Mouse (Mus musculus) embryonic fibroblast, embryonic 13.5 days (primary cell): ENCODE data around the gene Zfp991.
"Not testable (repeated sequence)": the region's sequence is repeated elsewhere in the genome, so short reads cannot be mapped to it uniquely, and the experiment has no call there.

ENCODE experiments used
- CTCF ChIP-seq: IDR thresholded peaks from 2 replicates; pipeline ENCODE4 v1.5.1; 2011; ENCODE audit warnings: mild to moderate bottlenecking, control low read depth, low read length, moderate library complexity, borderline replicate concordance; ENCODE audit not compliant: insufficient read depth
- POLR2A ChIP-seq: IDR thresholded peaks from 2 replicates; pipeline ENCODE4 v1.6.1; 2011; ENCODE audit warnings: low read depth, mild to moderate bottlenecking, control low read depth, low read length, moderate library complexity

- TF ChIP-seq POLR2A, CTCF: not testable (repeated sequence)
Measured at GRCm38 (mm10) chr4:147201920-147202660, 70.3 kb downstream of the Zfp991 start.
